Mouse (Mus musculus): Measurements from ENCODE around the gene Sytl1. TPM values are rescaled to one million over a fixed set of nuclear protein-coding genes. Genes with fewer than 3 reads are reported as not detected.

Gene Sytl1
- polyA plus RNA-seq, 2 experiments, result 15.7 to 23.3 TPM

DNA sequence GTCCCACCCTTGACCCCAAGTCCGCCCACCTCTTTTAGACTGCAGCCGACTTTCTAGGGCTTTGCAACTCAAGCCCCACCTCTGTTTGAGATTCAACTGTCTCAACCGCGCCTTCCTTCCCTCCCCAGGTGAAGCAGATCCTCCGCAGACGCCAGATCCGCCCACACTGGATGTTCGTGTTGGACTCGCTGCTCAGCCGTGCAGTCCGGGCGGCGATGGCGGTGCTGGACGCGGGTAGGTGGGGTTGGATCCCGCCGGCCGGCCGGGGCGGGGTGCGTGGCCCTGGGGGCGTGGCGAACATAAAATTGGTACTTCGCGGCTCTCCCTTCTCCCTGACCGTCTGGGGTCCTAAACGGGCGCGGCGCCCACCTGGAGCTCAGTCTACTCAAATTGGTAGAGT, 11.7 kb downstream of the Sytl1 start:
- 1% methylated on average over 27 of the region's 31 CpGs for WGBS
- ATAC-seq (ENCODE audit: low FRiP score, low read depth), result 0 out of 2 replicates have a peak, but pooled peaks have one; percentile 35
- peak overlapping the region; percentile 38 for H3K4me3 ChIP-seq (replicated peaks; ENCODE audit: low read length)
- H3K9me3 ChIP-seq (ENCODE audit: control insufficient read depth, low read length), result no peaks in the 10 kb centered on the region
- peaks cover 6% of the 10 kb centered on the region; the same call in 1 of the 2 replicates for H3K4me1 ChIP-seq (ENCODE audit: control insufficient read depth, insufficient read depth, low read length)
- H3K4me2 ChIP-seq (replicated peaks; ENCODE audit: low read depth, low read length, severe bottlenecking), result peak overlapping the region; percentile 64
- H3K27me3 ChIP-seq (ENCODE audit: control insufficient read depth, insufficient read depth, low read length), result peaks cover 29% of the 10 kb centered on the region
- H3K36me3 ChIP-seq (ENCODE audit: control insufficient read depth, insufficient read depth, low read length), result no peaks in the 10 kb centered on the region
- no peak overlapping the region for H3K27ac ChIP-seq (replicated peaks; ENCODE audit: low read depth, low read length)
- DNase-seq (ENCODE audit: low spot score), result no peak
- H3K9ac ChIP-seq (ENCODE audit: low read depth, low read length, severe bottlenecking), result peak overlapping the region; percentile 45; the same call in 1 of the 2 replicates
- TF ChIP-seq POLR2A (IDR thresholded peaks at IDR 0.05; ENCODE audit: borderline replicate concordance, extremely low read depth, insufficient read depth, insufficient read length), result no peak

DNA sequence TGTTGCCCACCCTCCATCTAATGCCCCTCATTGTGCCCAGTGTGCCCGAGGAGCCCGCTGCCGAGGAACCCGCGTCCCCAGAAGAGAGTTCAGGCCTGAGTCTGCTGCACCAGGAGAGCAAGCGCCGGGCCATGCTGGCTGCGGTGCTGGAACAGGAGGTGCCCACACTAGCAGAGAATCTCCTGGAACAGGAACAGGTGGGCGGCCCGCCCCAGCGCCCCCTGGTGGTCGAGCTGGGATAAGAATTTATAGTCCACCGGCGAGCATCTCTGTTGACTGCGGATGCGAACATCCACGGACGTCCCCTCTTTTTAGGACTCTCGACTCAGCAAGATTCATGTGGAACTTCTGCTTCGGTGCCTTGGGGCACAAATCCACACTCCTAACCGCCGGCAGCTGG, 12.3 kb downstream of the Sytl1 start:
- no peaks in the 10 kb centered on the region for H3K9me3 ChIP-seq (ENCODE audit: control insufficient read depth, low read length)
- WGBS, result 4% methylated on average over 22 of the region's 22 CpGs
- H3K27ac ChIP-seq (replicated peaks; ENCODE audit: low read depth, low read length), result no peak overlapping the region
- DNase-seq (ENCODE audit: low spot score) (peak; percentile 74), ATAC-seq (ENCODE audit: low FRiP score, low read depth) (no peak)
- H3K4me3 ChIP-seq (replicated peaks; ENCODE audit: low read length), result peak overlapping the region; percentile 38
- no peak for TF ChIP-seq POLR2A (IDR thresholded peaks at IDR 0.05; ENCODE audit: borderline replicate concordance, extremely low read depth, insufficient read depth, insufficient read length)
- H3K4me1 ChIP-seq (ENCODE audit: control insufficient read depth, insufficient read depth, low read length), result peaks cover 6% of the 10 kb centered on the region; the same call in 1 of the 2 replicates
- H3K36me3 ChIP-seq (ENCODE audit: control insufficient read depth, insufficient read depth, low read length), result no peaks in the 10 kb centered on the region
- H3K4me2 ChIP-seq (replicated peaks; ENCODE audit: low read depth, low read length, severe bottlenecking), result peak overlapping the region; percentile 64
- H3K27me3 ChIP-seq (ENCODE audit: control insufficient read depth, insufficient read depth, low read length), result peaks cover 28% of the 10 kb centered on the region
- H3K9ac ChIP-seq (ENCODE audit: low read depth, low read length, severe bottlenecking), result peak overlapping the region; percentile 45; the same call in 1 of the 2 replicates

DNA sequence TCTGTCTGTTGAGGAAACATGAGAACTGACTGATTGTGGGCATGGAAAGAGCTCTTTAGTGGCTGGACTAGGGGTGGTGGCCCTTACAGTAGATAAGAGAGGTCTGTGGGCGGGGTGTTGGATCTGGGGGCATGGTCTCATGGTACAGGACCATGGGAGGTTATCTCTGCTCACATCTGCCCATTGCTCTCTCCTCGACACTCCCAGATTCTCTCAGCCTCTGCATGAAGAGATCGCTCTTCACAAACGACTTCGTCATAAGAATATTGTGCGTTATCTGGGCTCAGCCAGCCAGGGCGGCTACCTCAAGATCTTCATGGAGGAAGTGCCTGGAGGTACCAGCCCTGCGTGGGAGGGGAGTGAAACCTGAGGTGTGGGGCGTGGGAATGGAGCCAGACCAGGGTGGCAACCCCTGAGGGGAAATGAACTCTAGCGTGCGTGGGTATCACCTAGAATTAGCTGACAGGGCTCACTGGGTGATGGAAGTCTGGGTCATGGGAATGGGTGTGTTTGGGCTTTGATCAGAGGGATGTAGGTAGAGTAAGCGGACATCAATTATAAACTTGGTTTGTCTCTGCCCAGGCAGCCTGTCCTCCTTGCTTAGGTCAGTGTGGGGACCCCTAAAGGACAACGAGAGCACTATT, 15.0 kb downstream of the Sytl1 start:
- H3K4me1 ChIP-seq (ENCODE audit: control insufficient read depth, insufficient read depth, low read length), result peaks cover 6% of the 10 kb centered on the region; the same call in 1 of the 2 replicates
- no peak overlapping the region for H3K4me2 ChIP-seq (replicated peaks; ENCODE audit: low read depth, low read length, severe bottlenecking)
- no peak overlapping the region for H3K27ac ChIP-seq (replicated peaks; ENCODE audit: low read depth, low read length)
- ATAC-seq (ENCODE audit: low FRiP score, low read depth) (no peak), DNase-seq (ENCODE audit: low spot score) (no peak)
- H3K27me3 ChIP-seq (ENCODE audit: control insufficient read depth, insufficient read depth, low read length), result peaks cover 31% of the 10 kb centered on the region
- H3K4me3 ChIP-seq (replicated peaks; ENCODE audit: low read length), result no peak overlapping the region
- no peaks in the 10 kb centered on the region for H3K36me3 ChIP-seq (ENCODE audit: control insufficient read depth, insufficient read depth, low read length)
- no peak overlapping the region for H3K9ac ChIP-seq (ENCODE audit: low read depth, low read length, severe bottlenecking)
- no peaks in the 10 kb centered on the region for H3K9me3 ChIP-seq (ENCODE audit: control insufficient read depth, low read length)
- WGBS, result 69% methylated on average over 13 of the region's 13 CpGs
- no peak for TF ChIP-seq POLR2A (IDR thresholded peaks at IDR 0.05; ENCODE audit: borderline replicate concordance, extremely low read depth, insufficient read depth, insufficient read length)

DNA sequence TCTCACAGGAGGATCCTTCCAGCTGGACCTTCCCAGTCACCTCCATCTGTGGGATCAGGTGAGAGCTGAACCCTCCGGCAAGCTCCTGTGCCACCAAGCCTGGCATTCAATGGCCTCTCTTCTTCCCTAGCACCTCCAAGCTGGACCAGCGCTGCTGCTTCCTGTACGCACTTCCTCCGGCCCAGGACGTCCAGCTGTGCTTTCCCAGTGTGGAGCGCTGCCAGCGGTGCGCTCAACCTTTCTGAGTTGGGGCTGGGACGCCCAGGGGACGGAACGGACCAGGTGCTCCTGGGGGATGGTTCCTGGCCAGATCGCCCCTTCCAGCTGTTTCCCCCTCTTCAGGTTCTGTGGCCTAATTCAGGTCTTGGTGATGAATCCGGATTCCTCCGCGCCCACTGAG, 15.8 kb downstream of the Sytl1 start:
- H3K9ac ChIP-seq (ENCODE audit: low read depth, low read length, severe bottlenecking), result no peak overlapping the region
- 21% methylated on average over 15 of the region's 15 CpGs for WGBS

DNA sequence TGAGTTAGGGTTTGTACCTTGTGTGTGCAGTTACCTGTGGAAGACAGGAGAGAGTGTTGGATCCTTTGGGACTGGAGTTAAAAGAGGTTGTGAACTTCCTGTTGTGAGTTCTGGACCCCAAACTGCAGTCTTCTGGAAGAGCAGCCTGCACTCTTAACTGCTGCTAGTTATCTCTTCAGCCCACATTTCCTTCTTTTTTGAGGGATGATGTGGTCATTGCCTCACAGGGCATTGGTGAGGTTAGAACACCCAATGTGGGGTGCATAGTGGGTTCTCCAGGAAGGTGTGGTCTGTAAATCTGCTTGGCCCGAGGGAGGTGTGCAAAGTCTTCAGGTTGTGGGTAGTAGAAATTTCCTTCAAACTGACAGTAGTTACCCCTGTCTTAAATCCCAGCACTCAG, 18.6 kb downstream of the Sytl1 start:
- Histone ChIP-seq H3K4me3 (replicated peaks; ENCODE audit: low read length) (no peak overlapping the region), H3K36me3 (ENCODE audit: control insufficient read depth, insufficient read depth, low read length) (no peaks in the 10 kb centered on the region), H3K9ac (ENCODE audit: low read depth, low read length, severe bottlenecking) (no peak overlapping the region), H3K4me1 (ENCODE audit: control insufficient read depth, insufficient read depth, low read length) (peaks cover 8% of the 10 kb centered on the region), H3K9me3 (ENCODE audit: control insufficient read depth, low read length) (no peaks in the 10 kb centered on the region), H3K4me2 (replicated peaks; ENCODE audit: low read depth, low read length, severe bottlenecking) (no peak overlapping the region), H3K27me3 (ENCODE audit: control insufficient read depth, insufficient read depth, low read length) (peaks cover 6% of the 10 kb centered on the region; the same call in 1 of the 2 replicates), H3K27ac (replicated peaks; ENCODE audit: low read depth, low read length) (no peak overlapping the region)
- no peak for ATAC-seq (ENCODE audit: low FRiP score, low read depth)
- DNase-seq (ENCODE audit: low spot score), result no peak
- 85% methylated on average over 1 of the region's 1 CpGs for WGBS
- no peak for TF ChIP-seq POLR2A (IDR thresholded peaks at IDR 0.05; ENCODE audit: borderline replicate concordance, extremely low read depth, insufficient read depth, insufficient read length)

More for the DNA sequence above, 15.8 kb downstream of the Sytl1 start:
- ATAC-seq (ENCODE audit: low FRiP score, low read depth) (no peak), DNase-seq (ENCODE audit: low spot score) (no peak)
- H3K27me3 ChIP-seq (ENCODE audit: control insufficient read depth, insufficient read depth, low read length), result peaks cover 29% of the 10 kb centered on the region
- peak overlapping the region; percentile 13; the same call in 1 of the 2 replicates for H3K4me2 ChIP-seq (replicated peaks; ENCODE audit: low read depth, low read length, severe bottlenecking)
- H3K4me1 ChIP-seq (ENCODE audit: control insufficient read depth, insufficient read depth, low read length), result peaks cover 6% of the 10 kb centered on the region
- H3K27ac ChIP-seq (replicated peaks; ENCODE audit: low read depth, low read length), result no peak overlapping the region
- no peak overlapping the region for H3K4me3 ChIP-seq (replicated peaks; ENCODE audit: low read length)
- TF ChIP-seq POLR2A (IDR thresholded peaks at IDR 0.05; ENCODE audit: borderline replicate concordance, extremely low read depth, insufficient read depth, insufficient read length), result no peak
- no peaks in the 10 kb centered on the region for H3K36me3 ChIP-seq (ENCODE audit: control insufficient read depth, insufficient read depth, low read length)
- no peaks in the 10 kb centered on the region for H3K9me3 ChIP-seq (ENCODE audit: control insufficient read depth, low read length)
